Mouse (Mus musculus) neural tube, embryonic 11.5 days (tissue): ENCODE results near the gene Sirt5. TPM values are rescaled to one million over a fixed set of nuclear protein-coding genes. Genes with fewer than 3 reads are reported as not detected.

Source experiments
- ATAC-seq: fragments of 200-750 bp; cut with Nextera tagmentation; 2 replicates; pipeline ENCODE4 v1.8.0; 2017; ENCODE audit warnings: moderate number of reproducible peaks, mild to moderate bottlenecking, moderate TSS enrichment, moderate library complexity; ENCODE audit not compliant: insufficient read depth, low FRiP score, low TSS enrichment
- DNase-seq: peaks from one replicate; pipeline ENCODE4 v3.0.0-alpha.2; 2015; ENCODE audit warnings: low spot score
- H3K27ac ChIP-seq: fragments of 300-500 bp; sonication (generic); 2 replicates; pipeline ENCODE4 v1.5.1; 2014; ENCODE audit warnings: low read depth, mild to moderate bottlenecking, low read length
- H3K27me3 ChIP-seq: fragments of 300-500 bp; sonication (generic); 2 replicates; pipeline ENCODE4 v1.6.1; 2014; ENCODE audit warnings: mild to moderate bottlenecking, low read length, mixed read lengths; ENCODE audit not compliant: control insufficient read depth, insufficient read depth
- H3K36me3 ChIP-seq: fragments of 300-500 bp; sonication (generic); 2 replicates; pipeline ENCODE4 v1.6.1; 2014; ENCODE audit warnings: mild to moderate bottlenecking, low read length, moderate library complexity, mixed read lengths; ENCODE audit not compliant: control insufficient read depth, insufficient read depth
- H3K4me1 ChIP-seq: fragments of 300-500 bp; sonication (generic); 2 replicates; pipeline ENCODE4 v1.6.1; 2014; ENCODE audit warnings: low read length, mixed read lengths; ENCODE audit not compliant: control insufficient read depth, insufficient read depth
- H3K4me2 ChIP-seq: fragments of 300-500 bp; sonication (generic); 2 replicates; pipeline ENCODE4 v1.6.1; 2014; ENCODE audit warnings: low read depth, mild to moderate bottlenecking, moderate library complexity
- H3K4me3 ChIP-seq: fragments of 300-500 bp; sonication (generic); 2 replicates; pipeline ENCODE4 v1.5.1; 2014; ENCODE audit warnings: low read depth, low read length
- H3K9ac ChIP-seq: fragments of 300-500 bp; sonication (generic); 2 replicates; pipeline ENCODE4 v1.6.1; 2014; ENCODE audit warnings: mild to moderate bottlenecking, low read length
- H3K9me3 ChIP-seq: fragments of 300-500 bp; sonication (generic); 2 replicates; pipeline ENCODE4 v1.6.1; 2016; ENCODE audit warnings: low read length; ENCODE audit not compliant: control insufficient read depth
- WGBS: fragments of 180-500 bp; shearing (Covaris S2); extraction: QIAGEN DNeasy Blood & Tissue Kit; methylation state at CpG from one replicate; pipeline ENCODE4 v1.1.7; 2014; 5-methylcytosine and 5-hydroxymethylcytosine counted together
- polyA plus RNA-seq: library from polyadenylated mRNA; unstranded; fragments of >200 nt; fragmentation: Nextera tagmentation; extraction: Ambion mirVana; gene quantifications from 2 replicates; pipeline ENCODE4 v1.2.1, GENCODE M21; 2014

Gene Sirt5
- polyA plus RNA-seq, 1 experiment from 2014 or later, result 18.5 TPM

DNA sequence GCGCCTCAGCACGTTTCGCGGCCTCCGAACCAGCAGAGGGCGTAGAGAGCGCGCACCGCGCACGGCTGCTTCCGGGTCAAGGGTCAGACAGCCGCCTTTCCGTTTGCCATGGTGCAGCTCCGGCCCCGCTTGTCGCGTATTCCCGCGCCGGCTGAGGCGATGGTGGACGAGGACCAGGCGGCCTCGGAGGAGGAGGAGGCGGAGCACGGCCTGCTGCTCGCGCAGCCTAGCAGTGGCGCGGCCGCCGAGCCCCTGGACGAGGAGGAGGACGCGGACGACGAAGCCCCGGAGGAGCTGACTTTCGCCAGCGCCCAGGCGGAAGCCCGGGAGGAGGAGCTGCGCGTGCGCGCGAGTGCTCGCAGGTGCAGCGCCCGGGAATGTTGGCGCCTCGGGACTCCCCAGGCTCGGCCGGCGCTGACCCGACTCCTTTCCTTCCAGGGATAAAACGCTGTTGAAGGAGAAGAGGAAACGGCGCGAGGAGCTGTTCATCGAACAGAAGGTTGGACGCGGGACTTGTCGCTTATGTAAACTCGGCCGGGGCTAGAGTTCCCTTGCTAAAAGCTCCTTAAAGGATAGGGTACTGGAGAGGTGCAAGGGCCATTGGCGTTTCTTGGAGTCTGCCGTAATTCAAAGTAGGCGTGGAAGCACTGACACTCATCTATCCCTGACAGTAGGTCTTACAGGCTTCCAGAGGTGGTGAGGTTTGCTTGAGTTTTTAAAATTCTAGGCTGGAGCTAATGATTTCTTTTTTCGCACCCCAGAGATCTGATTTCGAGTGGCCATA, 33.2 kb downstream of the Sirt5 start, which contains the start of gene Nol7:
TSS of gene Nol7 (plus strand) at position 94 of the 784 bp plus-strand sequence.
- H3K4me3 ChIP-seq, result peak within 1 kb of the TSS; percentile 63
- H3K27me3 ChIP-seq, result no peaks in the 10 kb centered on the region
- peak within 1 kb of the TSS; percentile 71 for H3K4me2 ChIP-seq
- no peaks in the 10 kb centered on the region for H3K4me1 ChIP-seq
- H3K36me3 ChIP-seq, result peaks cover 4% of the 10 kb centered on the region; the same call in 1 of the 2 replicates
- DNase-seq, result peak; percentile 94
- no peaks in the 10 kb centered on the region for H3K9me3 ChIP-seq
- peak within 1 kb of the TSS; percentile 79 for H3K27ac ChIP-seq
- ATAC-seq, result peak; percentile 92
- 1% methylated on average over 71 of the region's 72 CpGs for WGBS
- H3K9ac ChIP-seq, result peak within 1 kb of the TSS; percentile 71

DNA sequence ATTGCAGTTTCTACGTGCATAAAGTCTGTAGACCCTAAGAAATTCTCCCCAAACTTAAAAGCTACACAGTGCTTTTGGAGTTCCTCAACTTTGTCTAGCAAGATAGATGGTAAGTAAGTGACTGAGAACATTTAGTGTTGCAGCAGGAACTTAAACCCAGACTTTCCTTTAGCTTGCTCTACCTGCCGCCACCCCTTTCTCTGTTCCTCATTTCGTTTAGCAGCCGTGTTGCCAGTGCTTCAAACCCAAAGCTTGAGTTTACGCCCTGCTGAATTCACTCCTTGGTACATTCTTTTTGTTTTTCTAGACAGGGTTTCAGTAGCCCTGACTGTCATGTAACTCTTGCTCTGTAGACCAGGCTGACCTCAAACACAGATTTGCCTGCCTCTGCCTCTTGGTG, 34.3 kb downstream of the Sirt5 start:
- Histone ChIP-seq H3K4me2 (peak overlapping the region; percentile 71; the same call in 1 of the 2 replicates), H3K36me3 (peaks cover 4% of the 10 kb centered on the region; the same call in 1 of the 2 replicates), H3K9me3 (no peaks in the 10 kb centered on the region), H3K4me1 (no peaks in the 10 kb centered on the region), H3K27me3 (no peaks in the 10 kb centered on the region), H3K27ac (no peak overlapping the region), H3K9ac (no peak overlapping the region), H3K4me3 (no peak overlapping the region)
- DNase-seq, result no peak
- WGBS, result 87% methylated on average over 5 of the region's 5 CpGs
- no peak for ATAC-seq

DNA sequence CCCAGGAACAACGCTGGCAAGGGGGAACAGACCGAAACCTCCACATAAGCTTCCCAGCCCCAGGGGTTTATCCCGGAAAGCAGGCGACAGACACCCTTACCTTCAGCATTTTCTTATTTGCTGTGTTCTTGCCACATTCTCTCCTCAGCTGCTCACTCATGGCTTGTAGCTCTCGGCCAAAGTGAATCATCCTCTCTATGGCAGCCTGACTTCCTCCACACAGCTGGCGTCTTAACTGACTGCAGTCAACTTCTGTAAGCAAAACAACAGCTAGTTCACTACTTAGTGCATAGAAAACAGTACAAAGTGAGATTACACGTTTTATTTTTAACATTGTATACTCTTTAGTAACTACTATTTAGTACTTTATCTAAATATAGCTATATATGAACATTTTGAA, 47.0 kb downstream of the Sirt5 start:
- Histone ChIP-seq H3K27ac (no peak overlapping the region), H3K4me1 (no peaks in the 10 kb centered on the region), H3K27me3 (no peaks in the 10 kb centered on the region), H3K4me2 (no peak overlapping the region), H3K9ac (no peak overlapping the region), H3K9me3 (no peaks in the 10 kb centered on the region), H3K36me3 (peaks cover 3% of the 10 kb centered on the region), H3K4me3 (no peak overlapping the region)
- 91% methylated on average over 7 of the region's 7 CpGs for WGBS
- DNase-seq (no peak), ATAC-seq (no peak)

DNA sequence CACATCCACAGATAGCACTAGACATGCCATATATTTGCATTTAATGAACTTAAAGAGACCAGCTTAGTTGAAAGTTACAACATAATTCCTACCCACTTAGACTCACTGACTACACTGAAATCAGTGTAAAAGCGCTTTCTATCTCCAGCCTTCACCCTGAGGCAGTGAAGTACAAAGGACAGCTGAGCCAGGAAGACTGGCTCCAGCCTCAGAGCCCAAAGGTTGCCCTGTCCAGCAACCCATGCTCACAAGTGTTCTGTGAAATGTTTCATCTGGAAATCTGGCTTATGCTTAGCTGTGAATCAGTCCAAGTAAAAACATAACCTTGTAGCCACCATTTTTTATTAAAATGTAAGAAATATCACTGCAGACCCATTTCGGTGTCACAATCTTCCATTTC, 48.3 kb downstream of the Sirt5 start:
- Histone ChIP-seq H3K36me3 (peaks cover 3% of the 10 kb centered on the region), H3K27me3 (no peaks in the 10 kb centered on the region), H3K4me3 (no peak overlapping the region), H3K9ac (no peak overlapping the region), H3K4me1 (no peaks in the 10 kb centered on the region), H3K27ac (no peak overlapping the region), H3K9me3 (no peaks in the 10 kb centered on the region), H3K4me2 (no peak overlapping the region)
- DNase-seq, result no peak
- no peak for ATAC-seq
- 91% methylated on average over 2 of the region's 2 CpGs for WGBS

DNA sequence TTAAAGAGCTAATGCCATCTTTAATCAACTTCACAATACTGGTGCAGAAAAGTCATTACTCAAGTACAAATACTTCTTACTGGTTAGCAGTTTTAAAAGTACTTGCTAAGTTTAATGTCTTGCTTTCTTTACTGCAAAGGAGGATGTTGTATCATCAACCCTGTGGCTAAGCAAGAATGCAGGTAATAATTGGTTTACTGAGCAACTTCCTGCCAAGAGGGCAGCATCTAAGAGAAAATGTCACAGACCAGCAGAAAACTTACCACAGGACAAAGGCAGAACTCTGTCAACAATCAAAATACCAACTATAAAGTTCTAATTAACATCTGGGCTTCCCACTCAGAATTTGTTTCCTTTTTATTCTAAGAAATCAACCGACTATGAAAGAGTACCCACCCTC, 50.0 kb downstream of the Sirt5 start:
- no peaks in the 10 kb centered on the region for H3K27me3 ChIP-seq
- peaks cover 3% of the 10 kb centered on the region for H3K36me3 ChIP-seq
- H3K4me1 ChIP-seq, result no peaks in the 10 kb centered on the region
- no peaks in the 10 kb centered on the region for H3K9me3 ChIP-seq
- no peak overlapping the region for H3K4me3 ChIP-seq
- H3K4me2 ChIP-seq, result no peak overlapping the region
- 94% methylated on average over 1 of the region's 1 CpGs for WGBS
- ATAC-seq (no peak), DNase-seq (no peak)
- H3K9ac ChIP-seq, result no peak overlapping the region
- no peak overlapping the region for H3K27ac ChIP-seq

DNA sequence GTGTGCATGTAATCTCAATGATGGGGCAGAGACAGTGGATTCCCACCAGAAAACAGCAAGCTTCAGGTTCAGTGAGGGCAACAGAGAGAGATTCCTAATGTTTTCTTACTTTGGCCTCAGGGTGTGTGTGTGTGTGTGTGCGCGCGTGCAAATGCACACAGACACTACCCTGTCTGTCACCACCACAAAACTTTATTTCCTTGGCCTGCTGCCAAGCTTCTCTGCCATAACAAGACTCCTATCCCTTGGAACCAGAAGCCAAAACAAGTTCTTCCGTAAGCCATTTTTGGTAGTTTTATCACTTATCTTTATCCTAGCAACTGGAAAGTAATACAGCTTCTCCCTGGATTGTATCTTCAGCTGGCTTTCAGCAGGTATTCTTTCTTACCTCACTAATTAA, 63.1 kb downstream of the Sirt5 start:
- Histone ChIP-seq H3K9me3 (no peaks in the 10 kb centered on the region), H3K9ac (no peak overlapping the region), H3K4me1 (no peaks in the 10 kb centered on the region), H3K27me3 (no peaks in the 10 kb centered on the region), H3K4me2 (no peak overlapping the region), H3K27ac (no peak overlapping the region), H3K36me3 (no peaks in the 10 kb centered on the region), H3K4me3 (no peak overlapping the region)
- DNase-seq (no peak), ATAC-seq (no peak)
- 96% methylated on average over 4 of the region's 4 CpGs for whole genome bisulfite sequencing

DNA sequence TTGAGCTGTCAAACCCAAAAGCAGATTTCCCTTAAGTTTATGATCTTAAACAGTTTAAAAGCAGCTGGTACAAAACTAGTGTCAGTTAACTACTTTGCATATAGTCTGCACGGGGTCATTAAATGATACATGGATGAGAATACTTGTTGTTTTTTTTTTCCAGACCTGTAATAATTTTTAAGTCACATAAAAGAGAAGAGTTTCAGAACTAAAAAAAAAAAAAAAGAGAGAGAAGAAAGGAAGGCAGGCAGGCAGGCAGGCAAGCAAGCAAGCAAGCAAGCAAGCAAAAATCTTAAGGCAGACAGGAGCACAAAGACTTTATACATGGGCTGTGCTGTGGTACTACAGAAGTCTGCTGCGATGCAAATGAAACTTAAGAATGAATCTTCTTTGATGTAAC, 68.1 kb downstream of the Sirt5 start:
- ATAC-seq, result no peak
- no peak overlapping the region for H3K27ac ChIP-seq
- no peaks in the 10 kb centered on the region for H3K36me3 ChIP-seq
- no peaks in the 10 kb centered on the region for H3K27me3 ChIP-seq
- no peaks in the 10 kb centered on the region for H3K9me3 ChIP-seq
- WGBS, result 87% methylated on average over 2 of the region's 2 CpGs
- H3K4me3 ChIP-seq, result no peak overlapping the region
- no peak for DNase-seq
- H3K9ac ChIP-seq, result no peak overlapping the region
- H3K4me2 ChIP-seq, result no peak overlapping the region
- H3K4me1 ChIP-seq, result no peaks in the 10 kb centered on the region

DNA sequence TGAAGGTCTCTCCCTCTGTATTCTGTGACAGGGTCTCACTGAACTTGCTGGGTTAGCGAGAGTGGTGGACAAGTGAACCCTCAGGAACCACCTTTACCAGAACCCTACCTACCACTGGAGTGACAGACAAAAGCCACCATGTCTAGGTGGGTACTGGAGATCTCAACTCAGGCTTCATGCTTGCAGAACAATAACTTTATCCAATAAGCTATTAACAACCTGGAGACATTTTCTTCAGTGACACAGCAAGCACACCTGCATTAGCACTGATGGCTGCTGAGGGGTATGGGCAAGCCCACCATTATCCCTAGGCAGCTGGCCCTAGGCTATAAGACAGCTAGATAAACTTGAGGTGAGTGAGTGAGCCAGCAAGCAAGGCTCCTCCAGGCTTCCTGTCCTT, 75.1 kb downstream of the Sirt5 start:
- 100% methylated on average over 1 of the region's 1 CpGs for WGBS

DNA sequence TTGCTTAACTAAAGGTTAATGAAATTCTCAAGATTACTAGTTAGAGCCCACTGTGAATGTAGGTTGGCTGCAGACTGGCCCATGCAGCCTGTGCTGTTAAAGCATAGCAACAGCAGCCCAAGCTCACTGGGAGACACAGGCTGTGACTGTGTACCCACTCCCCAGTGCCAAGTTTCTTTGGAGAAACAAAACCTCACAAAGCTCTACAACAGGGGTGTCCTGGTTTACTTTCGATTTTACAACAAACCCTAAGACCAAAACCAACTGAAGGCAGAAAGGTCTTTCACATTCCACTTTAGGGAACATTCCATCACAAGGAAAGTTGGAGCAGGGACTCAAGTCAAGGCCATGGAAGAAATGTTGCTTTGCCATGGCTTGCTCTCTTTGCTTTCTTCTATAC, 77.3 kb downstream of the Sirt5 start:
- 87% methylated on average over 1 of the region's 1 CpGs for WGBS
- Histone ChIP-seq H3K36me3 (no peaks in the 10 kb centered on the region), H3K27me3 (no peaks in the 10 kb centered on the region), H3K4me3 (no peak overlapping the region), H3K9me3 (no peaks in the 10 kb centered on the region), H3K9ac (no peak overlapping the region), H3K4me2 (no peak overlapping the region), H3K4me1 (0 out of 2 replicates have a peak, but pooled peaks cover 3% of the 10 kb centered on the region), H3K27ac (no peak overlapping the region)
- DNase-seq (no peak), ATAC-seq (no peak)

More for the DNA sequence above, 75.1 kb downstream of the Sirt5 start:
- H3K4me1 ChIP-seq, result no peaks in the 10 kb centered on the region
- no peak for DNase-seq
- H3K9ac ChIP-seq, result no peak overlapping the region
- H3K4me3 ChIP-seq, result no peak overlapping the region
- H3K4me2 ChIP-seq, result no peak overlapping the region
- no peaks in the 10 kb centered on the region for H3K9me3 ChIP-seq
- no peak for ATAC-seq
- H3K27ac ChIP-seq, result no peak overlapping the region
- H3K27me3 ChIP-seq, result no peaks in the 10 kb centered on the region
- no peaks in the 10 kb centered on the region for H3K36me3 ChIP-seq
